Mouse (Mus musculus) heart, adult 11 months (tissue): ENCODE data around the gene Cemip.

Source experiments
- DNase-seq: peaks from one replicate; pipeline ENCODE4 v3.0.0; 2022

Cemip gene

GRCm38 (mm10) chr7:84026950-84027585 lies 59.2 kb downstream of the Cemip start:
- DNase-seq = no peak

DNA sequence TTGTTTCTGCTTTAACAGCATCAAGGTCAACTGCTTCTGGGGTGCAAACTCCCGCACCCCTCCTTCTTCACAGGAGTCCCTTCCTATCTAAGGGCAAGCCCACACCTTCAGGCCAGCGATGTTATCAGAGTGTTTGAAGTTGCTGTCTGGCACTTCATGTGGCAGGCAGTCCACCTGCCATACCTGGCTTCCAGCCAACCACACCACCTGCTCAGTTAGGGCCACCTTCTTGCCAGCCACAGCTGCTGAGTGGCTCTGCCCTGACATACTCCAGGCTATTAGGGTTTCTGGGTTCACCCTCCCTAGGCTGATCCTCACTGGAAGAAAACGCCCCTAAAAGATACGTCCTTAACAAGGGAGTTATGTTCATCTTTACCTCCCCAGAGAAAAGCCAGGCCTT lies 60.2 kb downstream of the Cemip start:
- DNase-seq = no peak

GRCm38 (mm10) chr7:84023466-84023865 lies 62.8 kb downstream of the Cemip start:
- no peak for DNase-seq

GRCm38 (mm10) chr7:84022462-84022861 lies 63.8 kb downstream of the Cemip start:
- no peak for DNase-seq

GRCm38 (mm10) chr7:84019381-84019780 lies 66.9 kb downstream of the Cemip start:
- no peak for DNase-seq

DNA sequence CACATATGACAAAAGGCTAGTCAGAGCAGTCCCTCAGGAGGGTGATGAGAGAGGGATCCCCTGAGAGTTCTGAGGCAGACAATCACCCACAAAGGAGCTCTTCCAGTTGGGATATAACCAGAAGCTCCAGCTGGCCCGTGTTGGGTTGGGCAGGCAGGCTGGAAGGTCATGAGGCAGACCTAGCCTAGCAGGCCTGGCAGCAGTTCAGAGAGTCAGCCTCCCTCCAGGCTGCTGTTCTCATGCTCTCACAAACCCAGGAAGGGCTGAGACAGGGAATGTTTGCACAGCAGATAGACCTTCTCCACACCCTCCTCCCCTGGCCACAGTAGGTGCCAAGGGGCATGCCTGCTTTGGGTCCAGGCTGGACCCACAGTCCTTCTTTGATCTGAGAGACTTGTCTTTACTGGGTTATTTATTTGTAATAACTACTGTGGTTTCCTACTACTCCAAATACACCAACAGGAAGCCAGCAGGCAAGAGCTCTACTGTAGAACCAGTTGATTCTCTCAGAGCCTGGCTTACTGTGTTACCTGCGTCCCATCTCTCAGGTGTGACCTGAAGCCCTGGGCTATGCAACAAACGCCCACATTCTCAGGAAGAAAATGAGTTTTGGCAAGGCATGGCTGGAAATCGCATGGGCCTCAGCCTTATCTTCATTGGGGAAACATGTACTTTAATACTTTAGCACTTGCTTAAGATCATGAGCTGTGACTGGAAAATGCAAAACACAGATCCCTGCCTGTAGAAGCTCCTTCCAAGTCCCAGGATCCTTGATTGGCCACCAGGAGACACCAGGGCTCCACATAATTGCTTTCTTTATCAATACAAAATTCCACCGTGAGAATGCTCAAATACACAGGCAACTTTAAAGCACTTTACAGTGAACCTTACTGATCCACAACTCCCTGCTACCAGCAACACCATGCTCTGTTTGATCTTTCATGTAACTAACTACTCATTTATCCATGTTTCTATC lies 67.7 kb downstream of the Cemip start:
- peak; percentile 97 for DNase-seq

DNA sequence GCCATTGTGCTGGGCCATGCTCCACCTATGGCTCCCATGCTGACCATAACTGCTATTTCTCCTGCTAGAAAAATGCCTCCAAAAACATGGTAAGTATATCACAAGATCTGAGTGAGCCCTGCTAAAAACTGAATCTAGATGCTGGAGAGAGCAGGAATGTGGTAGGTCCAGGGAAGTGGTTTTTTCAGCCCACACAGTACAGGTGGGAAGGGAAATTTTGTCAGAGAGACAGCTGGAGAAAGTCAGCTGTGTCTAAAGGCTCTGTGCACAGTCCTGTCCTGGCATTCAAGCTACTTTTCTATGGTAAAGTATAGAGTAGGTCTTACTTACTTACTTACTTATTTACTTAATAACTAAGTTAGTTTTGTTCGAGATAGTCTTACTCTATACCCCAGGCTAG lies 71.3 kb downstream of the Cemip start:
- no peak for DNase-seq

GRCm38 (mm10) chr7:84013656-84014055 lies 72.6 kb downstream of the Cemip start:
- peak; percentile 95 for DNase-seq

DNA sequence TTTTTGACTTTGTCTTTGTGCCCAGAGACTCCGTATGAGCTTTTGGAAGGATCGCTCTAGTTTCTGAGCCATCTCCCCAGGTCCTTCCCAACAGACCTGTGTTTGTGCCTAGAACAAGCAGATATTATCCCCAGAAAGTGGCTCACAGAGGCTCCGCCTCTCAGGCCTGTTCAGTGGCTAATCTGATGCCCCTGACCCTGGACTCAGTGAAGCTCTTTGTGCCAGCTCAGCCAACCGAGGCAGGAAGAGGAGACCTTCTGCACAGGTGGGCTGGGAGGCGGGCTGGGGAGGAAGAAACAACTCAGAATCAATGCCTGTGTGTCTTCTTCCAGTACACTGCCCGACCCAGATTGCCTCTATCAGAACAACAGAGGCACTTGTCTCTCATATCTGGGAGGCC lies 81.9 kb downstream of the Cemip start:
- no peak for DNase-seq

DNA sequence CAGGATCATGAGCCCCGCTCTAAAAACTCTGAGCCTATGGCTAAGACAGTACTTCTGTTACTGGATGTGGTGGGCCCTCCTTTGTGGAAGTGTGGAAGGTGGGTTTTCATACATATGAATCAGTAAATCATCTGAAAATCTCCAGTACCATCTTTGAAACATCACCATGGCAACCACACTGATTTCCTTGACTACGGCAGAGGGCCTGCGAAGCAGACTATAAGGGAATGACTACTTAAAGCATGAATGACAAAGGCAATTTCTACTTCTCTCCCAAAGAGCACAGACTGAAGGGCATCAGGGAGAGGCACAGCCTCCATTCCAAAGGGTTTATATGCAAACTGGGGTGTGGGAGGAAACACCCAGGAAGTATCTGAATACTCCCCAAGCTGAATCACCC lies 84.8 kb downstream of the Cemip start:
- DNase-seq = no peak

- no peak for DNase-seq
These were observed 85.6 kb downstream of the Cemip start for GRCm38 (mm10) chr7:84000671-84001070.

DNA sequence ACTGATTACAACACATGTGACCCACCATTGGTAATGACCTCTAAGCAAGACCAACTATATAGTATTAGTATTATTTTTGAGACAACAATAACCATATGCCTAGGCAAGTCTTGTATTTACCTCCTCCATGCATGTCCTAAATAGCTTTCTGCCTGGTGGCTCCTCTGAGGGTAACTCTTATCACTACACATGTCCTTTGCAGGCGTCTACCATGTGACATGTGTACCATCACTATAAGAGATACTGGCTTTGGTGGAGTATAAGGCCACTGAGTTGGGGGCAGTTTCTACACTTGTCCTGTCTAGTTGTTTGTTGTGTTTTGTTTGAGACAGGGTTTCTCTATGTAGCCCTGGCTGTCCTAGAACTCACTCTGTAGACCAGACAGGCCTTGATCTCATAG lies 86.7 kb downstream of the Cemip start:
- no peak for DNase-seq

DNA sequence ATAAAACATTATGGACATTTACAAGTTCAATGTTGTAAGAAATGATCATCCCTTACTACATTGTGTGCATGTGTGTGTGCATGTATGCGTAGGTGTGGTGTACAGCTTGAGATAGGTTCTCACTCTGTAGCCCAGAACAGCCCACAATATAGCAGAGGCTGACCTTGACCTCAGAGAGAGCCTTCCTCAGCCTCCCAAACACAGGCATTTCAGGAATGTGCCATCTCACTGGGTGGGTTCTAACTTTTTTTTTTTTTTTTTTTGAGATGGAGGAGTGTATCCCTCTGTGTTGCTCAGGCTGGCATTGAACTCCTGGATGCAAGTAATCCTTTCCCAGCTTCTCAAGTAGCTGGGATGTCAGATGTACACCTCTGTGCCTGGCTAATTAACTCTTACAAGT lies 92.0 kb downstream of the Cemip start:
- DNase-seq = no peak

GRCm38 (mm10) chr7:83989294-83989693 lies 97.0 kb downstream of the Cemip start:
- no peak for DNase-seq

- DNase-seq = no peak
These were observed 100.6 kb downstream of the Cemip start for GRCm38 (mm10) chr7:83985751-83986150.

- DNase-seq = no peak
These were observed 103.7 kb downstream of the Cemip start for GRCm38 (mm10) chr7:83982566-83982965.

GRCm38 (mm10) chr7:83978945-83979536 lies 107.3 kb downstream of the Cemip start:
- DNase-seq = no peak

DNA sequence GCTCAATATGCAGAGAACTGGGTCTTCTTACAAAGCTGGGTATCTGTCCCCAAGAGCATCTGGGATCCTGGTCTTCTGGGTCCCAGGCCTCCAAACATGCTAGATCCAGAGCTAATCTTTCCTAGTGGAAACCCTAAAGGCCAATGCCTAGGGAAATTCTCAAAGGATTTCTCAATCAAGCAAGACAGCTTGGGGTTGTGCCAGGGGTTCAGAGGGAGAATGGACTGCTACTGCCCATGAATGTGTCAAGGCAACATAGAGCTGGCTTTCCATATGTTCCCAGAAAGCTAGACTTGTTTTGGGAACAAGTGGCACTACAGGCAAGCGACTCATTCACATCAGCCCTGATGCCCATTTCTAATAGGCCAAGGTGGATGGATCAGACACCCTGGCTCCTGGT lies 107.9 kb downstream of the Cemip start:
- DNase-seq = no peak

GRCm38 (mm10) chr7:83976413-83976958 lies 109.8 kb downstream of the Cemip start:
- DNase-seq = no peak

GRCm38 (mm10) chr7:83975283-83975682 lies 111.0 kb downstream of the Cemip start:
- DNase-seq = no peak

- DNase-seq = no peak
These were observed 113.8 kb downstream of the Cemip start for GRCm38 (mm10) chr7:83972485-83972884.

DNA sequence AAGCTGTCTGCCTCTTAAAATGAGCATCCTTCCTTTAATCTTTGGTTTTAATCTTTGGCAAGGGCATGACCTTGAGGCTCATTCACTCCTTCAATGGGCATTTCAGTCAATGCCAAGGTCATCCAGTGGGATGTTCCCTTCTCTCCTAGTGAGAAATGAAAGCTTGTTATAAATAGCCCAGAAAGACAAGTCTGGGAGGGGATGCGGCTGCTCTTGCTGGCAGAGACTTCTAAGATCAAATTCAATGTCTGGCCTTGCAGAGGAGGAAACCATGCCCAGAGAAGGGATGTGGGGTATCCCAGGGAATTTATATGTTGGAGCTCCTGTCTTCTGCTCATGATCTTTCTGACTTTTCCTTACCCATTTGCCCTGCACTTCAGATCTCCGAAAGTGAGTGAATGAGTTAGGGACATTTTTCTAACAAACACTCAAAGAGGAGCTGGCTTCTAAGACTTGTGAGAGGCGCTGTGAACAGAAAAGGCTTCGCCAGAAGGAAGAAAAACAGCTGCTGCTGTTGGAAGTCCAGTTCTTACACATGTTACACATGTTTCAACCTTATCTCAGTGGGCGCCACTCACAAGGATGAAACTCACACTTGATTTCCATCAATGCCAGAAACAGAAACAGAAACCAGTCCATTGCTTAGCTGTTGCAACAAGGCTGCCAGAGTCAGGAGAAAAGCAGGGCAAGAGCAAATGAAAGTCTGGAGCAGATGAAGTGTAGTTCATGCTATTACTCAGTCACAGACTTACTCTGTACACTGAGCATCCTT lies 120.1 kb downstream of the Cemip start:
- DNase-seq = peak; percentile 90

DNA sequence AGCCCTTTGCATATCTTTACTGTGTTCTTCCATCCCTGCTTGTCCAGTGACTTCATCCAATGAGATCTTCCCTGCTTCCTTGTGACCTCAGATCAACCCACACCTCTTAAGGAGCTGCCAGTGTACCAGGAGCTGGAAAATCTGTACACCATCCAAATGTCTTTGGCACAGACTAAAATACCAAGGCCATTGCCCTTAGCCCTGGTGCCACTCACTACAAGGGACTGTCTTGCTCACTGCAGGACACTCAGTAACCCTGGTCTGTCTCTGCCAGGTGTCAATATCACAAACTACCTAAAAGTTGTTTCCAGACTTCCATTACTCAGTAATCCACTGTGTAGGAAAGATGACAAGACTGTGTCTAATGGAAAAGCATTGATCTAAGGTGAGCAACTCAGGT lies 121.1 kb downstream of the Cemip start:
- no peak for DNase-seq
